Mouse (Mus musculus) adrenal gland (tissue): ENCODE measurements around the gene Fcho2.

ENCODE experiments used
- intact Hi-C: fragments of 180-260 bp; cut with DNase I; formaldehyde crosslinking; loops from one replicate; pipeline ENCODE4 v1.15.1; 2025

Fcho2 gene

DNA sequence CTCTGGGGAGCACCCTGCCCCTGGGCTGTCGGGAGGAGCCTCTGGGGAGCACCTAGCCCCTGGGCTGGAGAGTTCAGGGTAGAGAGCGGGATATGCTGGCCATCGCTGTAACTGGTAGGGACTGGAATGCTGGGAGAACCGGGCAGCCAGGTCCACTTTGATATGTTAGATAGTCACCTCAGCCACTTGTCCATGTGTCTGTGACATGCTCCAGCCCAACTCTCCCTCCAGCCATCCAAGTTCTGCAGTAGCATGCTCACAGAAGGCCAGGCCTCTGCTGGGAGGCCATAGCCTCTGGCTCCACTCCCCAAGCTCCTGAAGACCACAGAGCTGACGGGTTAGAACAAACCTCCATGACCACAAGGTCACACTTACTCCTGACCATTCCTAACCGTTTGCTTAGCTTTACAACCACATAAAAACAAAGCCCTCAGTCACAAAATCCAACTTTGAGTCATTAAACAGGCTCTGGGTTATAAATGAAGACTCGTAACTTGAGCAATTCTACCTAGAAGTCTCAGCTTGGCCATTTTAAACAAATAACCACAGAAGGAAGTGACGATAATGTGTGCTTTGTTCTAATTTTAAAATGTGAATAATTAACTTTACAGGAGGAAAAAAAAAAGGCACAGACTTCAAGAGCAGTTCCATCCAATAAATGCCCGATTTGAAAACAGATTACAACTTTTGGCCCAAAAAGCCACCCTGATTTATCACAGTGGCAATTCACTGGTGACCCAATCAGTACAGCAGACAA lies 130.9 kb downstream of the Fcho2 start:
- intact Hi-C loops: no loop called here

DNA sequence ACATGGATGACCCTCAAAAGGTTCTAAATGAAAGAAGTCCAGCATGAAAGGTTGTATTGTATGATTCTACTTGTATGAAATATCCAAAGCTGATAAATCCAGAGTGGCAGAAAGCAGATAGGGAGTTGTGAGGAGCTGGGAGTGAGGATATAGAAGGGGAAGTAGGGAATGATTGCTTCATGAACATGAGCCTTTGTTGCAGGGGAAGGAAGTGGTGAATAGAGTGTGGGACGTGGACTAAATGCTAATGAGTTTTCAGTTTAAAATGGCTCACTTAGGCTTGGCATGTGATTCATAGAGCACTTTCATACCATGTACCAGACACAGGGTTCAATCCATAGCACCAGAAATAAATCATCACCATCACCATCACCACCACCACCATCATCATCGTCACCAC lies 131.8 kb downstream of the Fcho2 start:
- intact Hi-C loops: no loop called here

DNA sequence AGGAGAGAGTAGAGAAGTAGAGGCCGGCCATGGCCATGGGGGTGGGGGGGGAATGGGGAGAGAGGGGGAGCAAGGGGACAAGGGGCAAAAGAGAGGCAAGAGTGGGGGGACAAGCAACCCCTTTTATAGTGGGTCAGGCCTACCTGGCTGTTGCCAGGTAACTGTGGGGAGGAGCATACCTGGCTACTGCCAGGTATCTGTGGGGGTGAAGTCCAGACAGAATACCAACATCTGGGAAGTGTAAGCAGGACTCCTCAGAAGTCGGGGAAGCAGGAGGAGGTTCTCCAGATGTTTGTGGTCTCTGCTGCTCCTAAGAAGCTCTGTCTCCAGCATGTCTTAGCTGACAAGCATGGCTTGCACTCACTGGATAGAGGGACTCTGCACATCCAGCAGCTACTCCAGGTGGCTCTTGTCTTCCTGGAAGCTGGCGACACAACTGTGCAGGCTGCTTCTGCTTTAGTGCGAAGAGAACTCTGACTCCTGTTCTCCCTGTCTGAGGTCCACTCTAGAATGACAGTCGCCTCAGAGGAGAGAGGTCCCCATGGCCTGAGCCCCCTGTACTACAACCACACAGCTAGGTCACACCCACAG lies 134.7 kb downstream of the Fcho2 start:
- intact Hi-C loops: no loop called here

- intact Hi-C loops: no loop called here
Observed at GRCm38 (mm10) chr13:98679631-98680041, 135.6 kb downstream of the Fcho2 start.

DNA sequence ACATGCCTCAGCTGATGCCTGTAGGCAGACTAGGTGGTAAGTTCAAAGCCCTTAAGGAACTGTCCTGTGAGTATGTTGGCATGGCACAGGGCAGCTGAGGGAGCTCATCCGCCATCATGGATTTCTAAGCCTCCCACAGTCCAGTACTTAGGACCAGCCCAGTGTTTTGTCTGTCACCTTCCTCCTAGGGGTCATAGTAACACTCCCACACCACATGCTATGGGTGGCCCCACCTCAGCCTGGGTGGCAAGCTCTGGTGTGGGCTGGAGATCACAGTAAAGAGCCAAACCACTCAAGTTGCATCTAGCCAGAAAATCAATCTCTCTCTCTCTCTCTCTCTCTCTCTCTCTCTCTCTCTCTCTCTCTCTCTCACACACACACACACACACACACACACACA lies 136.0 kb downstream of the Fcho2 start:
- intact Hi-C loops: no loop called here

- intact Hi-C loops: no loop called here
Observed at GRCm38 (mm10) chr13:98673922-98674321, 141.3 kb downstream of the Fcho2 start.
